Mouse (Mus musculus) hindbrain, embryonic 12.5 days (tissue): ENCODE measurements around the gene Fchsd2. TPM values are rescaled to one million over a fixed set of nuclear protein-coding genes. Genes with fewer than 3 reads are reported as not detected.
A peak's percentile ranks its signal among the peaks of the same experiment; 100 is the strongest.

Source experiments
- ATAC-seq: fragments of 200-750 bp; cut with Nextera tagmentation; 2 replicates; pipeline ENCODE4 v1.8.0; 2017; ENCODE audit warnings: moderate TSS enrichment; ENCODE audit not compliant: low FRiP score
- H3K27ac ChIP-seq: fragments of 300-500 bp; sonication (generic); 2 replicates; pipeline ENCODE4 v1.5.1; 2016; ENCODE audit warnings: mild to moderate bottlenecking
- H3K27me3 ChIP-seq: fragments of 300-500 bp; sonication (generic); 2 replicates; pipeline ENCODE4 v1.6.1; 2016; ENCODE audit warnings: mild to moderate bottlenecking
- H3K36me3 ChIP-seq: fragments of 300-500 bp; sonication (generic); 2 replicates; pipeline ENCODE4 v1.6.1; 2016; ENCODE audit warnings: mild to moderate bottlenecking
- H3K4me1 ChIP-seq: fragments of 300-500 bp; sonication (generic); 2 replicates; pipeline ENCODE4 v1.6.1; 2016
- H3K4me2 ChIP-seq: fragments of 300-500 bp; sonication (generic); replicated peaks from 2 replicates; pipeline ENCODE4 v1.6.1; 2016; ENCODE audit warnings: mild to moderate bottlenecking
- H3K4me3 ChIP-seq: fragments of 300-500 bp; sonication (generic); 2 replicates; pipeline ENCODE4 v1.5.1; 2016; ENCODE audit warnings: mild to moderate bottlenecking
- H3K9ac ChIP-seq: fragments of 300-500 bp; sonication (generic); 2 replicates; pipeline ENCODE4 v1.6.1; 2016; ENCODE audit warnings: mild to moderate bottlenecking, moderate library complexity
- H3K9me3 ChIP-seq: fragments of 300-500 bp; sonication (generic); replicated peaks from 2 replicates; pipeline ENCODE4 v1.6.1; 2016; ENCODE audit warnings: mild to moderate bottlenecking
- WGBS: fragments of 180-500 bp; shearing (Covaris S2); methylation state at CpG from one replicate; pipeline ENCODE4 v1.1.7; 2016; 5-methylcytosine and 5-hydroxymethylcytosine counted together
- polyA plus RNA-seq: library from polyadenylated mRNA; unstranded; fragments of >200 nt; fragmentation: Nextera tagmentation; extraction: Ambion mirVana; gene quantifications from 2 replicates; pipeline ENCODE4 v1.2.1, GENCODE M21; 2016

Gene Fchsd2
- polyA plus RNA-seq, 1 experiment from 2014 or later, result 40.0 TPM

DNA sequence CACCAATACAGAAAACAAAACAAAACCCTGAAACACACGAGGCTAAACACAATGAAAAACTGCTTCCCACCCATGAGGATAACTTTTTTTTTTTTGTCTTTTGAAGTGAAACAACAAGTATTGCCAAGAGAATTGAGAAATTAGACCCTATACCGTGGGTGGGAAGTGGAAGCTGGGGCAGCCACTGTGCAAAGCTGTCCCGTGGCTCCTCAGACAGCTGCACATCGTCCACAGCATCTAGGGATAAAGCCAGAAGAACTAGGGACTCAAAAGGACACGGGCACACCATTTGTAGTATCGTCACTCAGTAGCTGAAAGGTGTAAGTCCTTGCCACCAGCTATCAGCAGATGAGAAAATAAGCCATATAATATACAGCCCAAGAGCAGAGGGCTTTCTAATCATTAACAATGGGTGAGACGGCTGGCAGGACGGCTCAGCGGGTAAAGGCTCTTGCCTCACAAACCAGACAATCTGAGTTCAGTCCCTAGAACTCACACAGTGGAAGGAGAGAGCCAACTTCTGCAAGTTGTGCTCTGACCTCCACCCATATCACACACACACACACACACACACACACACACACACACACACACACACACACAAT lies 9.0 kb upstream of the Fchsd2 start:
- H3K9ac ChIP-seq, result no peak overlapping the region
- no peak overlapping the region for H3K27ac ChIP-seq
- H3K4me3 ChIP-seq, result no peak overlapping the region
- 66% methylated on average over 9 of the region's 9 CpGs for WGBS
- no peaks in the 10 kb centered on the region for H3K36me3 ChIP-seq
- no peak for ATAC-seq
- H3K4me2 ChIP-seq, result no peak overlapping the region
- H3K27me3 ChIP-seq, result no peaks in the 10 kb centered on the region
- peaks cover 9% of the 10 kb centered on the region; the same call in 1 of the 2 replicates for H3K9me3 ChIP-seq
- no peaks in the 10 kb centered on the region for H3K4me1 ChIP-seq

DNA sequence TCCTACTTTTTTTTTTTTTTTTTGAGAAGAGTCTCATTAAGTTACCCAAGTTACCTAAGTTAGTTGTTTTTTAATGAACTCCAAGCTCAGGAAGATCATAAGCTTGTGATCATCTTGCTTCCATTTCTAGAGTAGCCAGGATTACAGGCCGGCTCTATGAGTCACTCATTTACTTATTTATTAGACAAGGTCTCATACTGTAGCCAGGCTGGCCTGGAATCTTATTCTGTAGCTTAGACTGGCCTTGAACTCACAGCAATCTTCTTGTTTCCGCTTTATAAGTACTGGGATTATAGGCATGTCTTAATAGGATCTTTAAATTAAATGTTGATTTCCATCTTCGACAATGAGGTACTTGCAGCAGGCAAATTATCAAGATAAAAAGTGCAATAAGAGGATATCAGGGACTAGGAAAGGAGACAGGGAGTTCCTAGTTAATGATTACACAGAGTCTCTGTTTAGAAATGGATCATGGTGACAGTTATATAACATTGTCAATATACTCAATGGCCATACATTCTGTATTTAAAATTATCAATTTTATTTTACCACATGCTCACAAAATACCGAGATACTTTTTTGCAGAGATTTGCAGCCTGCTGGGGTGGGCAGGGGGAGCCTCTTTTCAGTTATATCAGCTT lies 7.7 kb upstream of the Fchsd2 start:
- 79% methylated on average over 4 of the region's 4 CpGs for WGBS
- H3K4me2 ChIP-seq, result no peak overlapping the region
- no peak for ATAC-seq
- no peak overlapping the region for H3K27ac ChIP-seq
- no peak overlapping the region for H3K4me3 ChIP-seq
- no peaks in the 10 kb centered on the region for H3K4me1 ChIP-seq
- H3K9me3 ChIP-seq, result peaks cover 4% of the 10 kb centered on the region; the same call in 1 of the 2 replicates
- no peak overlapping the region for H3K9ac ChIP-seq
- no peaks in the 10 kb centered on the region for H3K27me3 ChIP-seq
- H3K36me3 ChIP-seq, result no peaks in the 10 kb centered on the region

DNA sequence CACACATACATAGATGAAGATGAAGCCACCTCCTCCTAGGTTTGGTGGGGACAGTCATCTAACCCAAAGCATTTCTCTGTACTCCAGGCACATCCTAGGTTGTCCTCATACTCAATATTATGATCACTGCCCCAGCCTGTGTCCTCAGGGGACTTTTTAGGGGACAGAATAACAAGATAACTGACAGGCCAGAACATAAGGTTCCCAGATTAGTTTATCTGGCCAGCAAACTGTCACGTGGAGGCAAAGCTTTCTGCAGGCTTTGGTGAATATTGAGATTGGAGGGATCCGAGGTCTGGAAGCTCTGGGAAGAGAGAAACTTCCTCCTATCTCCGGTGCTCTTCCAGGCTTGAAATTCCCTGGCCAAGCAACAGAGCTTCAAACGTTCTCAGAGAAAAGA lies 6.9 kb upstream of the Fchsd2 start:
- Histone ChIP-seq H3K4me3 (no peak overlapping the region), H3K4me1 (no peaks in the 10 kb centered on the region), H3K36me3 (no peaks in the 10 kb centered on the region), H3K27ac (no peak overlapping the region), H3K9me3 (peaks cover 2% of the 10 kb centered on the region; the same call in 1 of the 2 replicates), H3K27me3 (no peaks in the 10 kb centered on the region), H3K9ac (no peak overlapping the region), H3K4me2 (no peak overlapping the region)
- no peak for ATAC-seq
- WGBS, result 69% methylated on average over 4 of the region's 4 CpGs

DNA sequence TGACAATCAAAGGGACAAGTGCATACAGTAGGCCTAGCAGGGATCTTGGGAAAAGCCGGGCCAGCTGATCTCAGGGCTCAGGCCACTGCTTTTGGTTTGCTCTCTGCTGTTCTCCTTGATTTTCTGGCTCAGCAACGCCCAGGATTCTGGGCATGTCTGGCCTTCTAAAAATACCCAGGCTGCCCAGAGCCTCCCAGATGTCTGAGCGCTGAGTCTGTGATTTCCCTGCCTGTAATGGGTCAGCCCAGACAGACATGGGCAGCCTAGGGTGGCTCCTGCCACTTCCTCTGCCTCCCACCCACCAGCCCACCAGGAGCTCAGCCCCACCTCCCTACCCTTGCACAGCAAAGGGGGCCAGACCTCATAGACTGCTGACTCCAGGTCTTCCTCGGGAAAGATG lies 4.0 kb upstream of the Fchsd2 start:
- H3K4me2 ChIP-seq, result no peak overlapping the region
- ATAC-seq, result no peak
- WGBS, result 75% methylated on average over 4 of the region's 4 CpGs
- no peak overlapping the region for H3K4me3 ChIP-seq
- H3K27ac ChIP-seq, result no peak overlapping the region
- no peaks in the 10 kb centered on the region for H3K4me1 ChIP-seq
- H3K9me3 ChIP-seq, result no peaks in the 10 kb centered on the region
- no peaks in the 10 kb centered on the region for H3K27me3 ChIP-seq
- H3K9ac ChIP-seq, result no peak overlapping the region
- no peaks in the 10 kb centered on the region for H3K36me3 ChIP-seq

DNA sequence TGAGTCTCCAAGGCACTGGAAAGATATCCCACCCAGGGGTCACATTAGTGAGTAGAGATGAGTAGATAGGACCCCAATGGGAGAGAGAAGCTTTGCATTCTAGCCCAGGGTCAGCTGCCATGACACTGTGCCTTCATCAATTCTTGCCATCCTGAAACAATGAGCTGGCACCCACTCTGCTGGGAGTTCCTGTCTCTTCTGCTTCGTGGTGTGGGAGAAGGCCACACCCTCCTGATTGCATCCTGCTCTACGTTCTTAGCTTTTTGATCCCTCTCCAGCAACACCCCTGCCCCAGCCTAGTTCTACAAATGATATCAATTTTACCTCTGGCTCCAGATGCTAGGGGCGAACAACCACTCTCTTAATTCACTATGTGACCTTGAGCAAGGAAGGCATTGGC lies 3.4 kb upstream of the Fchsd2 start:
- 79% methylated on average over 3 of the region's 3 CpGs for WGBS
- H3K27ac ChIP-seq, result no peak overlapping the region
- ATAC-seq, result no peak
- no peak overlapping the region for H3K4me3 ChIP-seq
- no peaks in the 10 kb centered on the region for H3K36me3 ChIP-seq
- H3K9me3 ChIP-seq, result no peaks in the 10 kb centered on the region
- no peaks in the 10 kb centered on the region for H3K27me3 ChIP-seq
- no peaks in the 10 kb centered on the region for H3K4me1 ChIP-seq
- H3K9ac ChIP-seq, result no peak overlapping the region
- H3K4me2 ChIP-seq, result no peak overlapping the region

DNA sequence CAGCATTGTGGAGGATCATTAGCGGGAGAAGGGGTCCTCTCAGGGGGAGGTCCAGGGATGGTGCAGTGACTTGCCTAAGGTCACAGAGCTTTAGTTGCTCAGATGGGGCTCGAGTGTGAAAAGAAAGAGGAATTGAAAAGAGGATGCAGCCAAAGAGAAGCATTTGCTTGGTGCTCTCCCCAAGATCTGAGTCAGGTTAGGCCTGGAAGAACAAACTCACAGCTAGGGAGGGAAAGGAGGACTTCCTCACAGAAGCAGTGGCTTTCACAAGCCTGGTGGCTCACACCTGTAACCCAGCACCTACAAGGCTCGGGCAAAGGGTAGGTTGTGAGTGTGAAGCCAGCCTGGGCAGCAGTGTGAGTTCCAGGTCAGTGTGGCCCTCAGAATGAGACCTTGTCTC lies 568 bp downstream of the Fchsd2 start:
- no peaks in the 10 kb centered on the region for H3K9me3 ChIP-seq

DNA sequence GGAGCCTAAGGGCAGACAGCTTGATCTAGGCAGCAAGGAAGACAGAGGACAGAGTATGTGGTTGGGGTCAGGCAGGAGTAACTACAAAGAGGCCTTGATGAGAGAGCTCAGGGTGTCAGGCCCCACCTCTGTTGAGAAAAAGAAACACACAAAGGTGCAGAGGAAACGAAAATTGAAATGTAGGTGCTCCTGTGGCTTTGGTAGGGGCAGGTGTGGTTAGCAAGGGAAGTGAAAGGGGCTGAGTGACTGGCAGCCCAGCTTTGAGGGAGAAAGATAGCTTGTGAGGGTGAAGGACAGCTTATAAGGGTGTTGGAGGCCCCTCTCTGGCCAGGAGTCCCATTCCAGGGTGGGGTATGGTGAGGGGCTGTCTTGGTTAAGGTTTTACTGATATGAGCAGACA lies 2.1 kb downstream of the Fchsd2 start:
- no peaks in the 10 kb centered on the region for H3K36me3 ChIP-seq
- H3K27ac ChIP-seq, result no peak overlapping the region
- H3K4me3 ChIP-seq, result no peak overlapping the region
- H3K9me3 ChIP-seq, result no peaks in the 10 kb centered on the region
- 60% methylated on average over 1 of the region's 1 CpGs for WGBS
- H3K4me2 ChIP-seq, result no peak overlapping the region
- H3K9ac ChIP-seq, result no peak overlapping the region
- no peaks in the 10 kb centered on the region for H3K4me1 ChIP-seq
- no peaks in the 10 kb centered on the region for H3K27me3 ChIP-seq
- ATAC-seq, result no peak

More for the DNA sequence above, 568 bp downstream of the Fchsd2 start:
- Histone ChIP-seq H3K4me3 (no peak overlapping the region), H3K4me1 (no peaks in the 10 kb centered on the region), H3K9ac (no peak overlapping the region), H3K36me3 (no peaks in the 10 kb centered on the region), H3K27me3 (no peaks in the 10 kb centered on the region), H3K4me2 (no peak overlapping the region), H3K27ac (no peak overlapping the region)
- ATAC-seq, result no peak
- WGBS, result 69% methylated on average over 3 of the region's 3 CpGs

DNA sequence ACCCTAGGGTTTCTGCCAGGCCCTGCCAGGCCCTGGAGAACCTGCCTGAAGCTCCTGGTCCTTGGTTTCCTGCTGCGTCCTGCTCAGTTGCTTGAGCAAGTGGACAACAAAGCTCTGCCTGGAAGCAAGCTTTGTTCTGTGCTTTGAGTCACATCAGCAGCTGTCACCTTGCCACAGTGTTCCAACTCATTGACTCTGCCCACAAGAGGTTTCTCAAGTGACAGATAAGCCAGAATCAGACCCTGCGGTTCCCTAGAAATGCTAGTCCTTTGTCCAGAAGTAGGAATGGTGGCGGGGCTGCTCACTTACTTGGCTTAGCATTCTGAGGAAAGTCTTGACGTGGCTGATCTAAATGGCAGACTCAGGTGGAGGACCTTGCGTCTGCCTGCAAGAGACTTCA lies 2.9 kb downstream of the Fchsd2 start:
- H3K4me2 ChIP-seq, result no peak overlapping the region
- no peak overlapping the region for H3K9ac ChIP-seq
- H3K27me3 ChIP-seq, result no peaks in the 10 kb centered on the region
- no peak overlapping the region for H3K4me3 ChIP-seq
- no peaks in the 10 kb centered on the region for H3K4me1 ChIP-seq
- H3K27ac ChIP-seq, result no peak overlapping the region
- H3K36me3 ChIP-seq, result no peaks in the 10 kb centered on the region
- 72% methylated on average over 5 of the region's 5 CpGs for WGBS
- no peaks in the 10 kb centered on the region for H3K9me3 ChIP-seq
- ATAC-seq, result no peak

DNA sequence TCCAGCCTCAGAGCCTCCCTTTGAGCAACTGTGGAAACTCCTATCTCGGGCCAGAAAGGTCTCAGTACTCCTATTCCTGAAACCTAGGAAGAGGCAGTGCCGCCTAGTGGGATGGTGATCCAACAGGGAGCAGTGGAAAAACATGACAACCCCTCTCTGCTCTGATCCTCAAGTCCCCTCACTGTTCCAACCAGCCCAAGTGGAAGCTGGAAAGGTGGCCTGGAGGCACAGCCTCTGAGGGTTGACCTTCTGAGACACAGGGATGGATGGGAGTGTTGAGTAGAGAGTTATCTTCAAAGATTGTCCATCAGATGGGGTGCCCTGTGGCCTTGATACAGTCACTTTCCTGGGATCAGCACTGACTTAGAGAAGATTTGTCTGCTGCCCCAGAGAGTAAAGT lies 3.9 kb downstream of the Fchsd2 start:
- Histone ChIP-seq H3K4me3 (no peak overlapping the region), H3K27me3 (no peaks in the 10 kb centered on the region), H3K4me1 (no peaks in the 10 kb centered on the region; the same call in 1 of the 2 replicates), H3K27ac (no peak overlapping the region), H3K4me2 (no peak overlapping the region), H3K9ac (no peak overlapping the region), H3K36me3 (no peaks in the 10 kb centered on the region), H3K9me3 (no peaks in the 10 kb centered on the region)
- ATAC-seq, result no peak
- 90% methylated on average over 2 of the region's 2 CpGs for WGBS

DNA sequence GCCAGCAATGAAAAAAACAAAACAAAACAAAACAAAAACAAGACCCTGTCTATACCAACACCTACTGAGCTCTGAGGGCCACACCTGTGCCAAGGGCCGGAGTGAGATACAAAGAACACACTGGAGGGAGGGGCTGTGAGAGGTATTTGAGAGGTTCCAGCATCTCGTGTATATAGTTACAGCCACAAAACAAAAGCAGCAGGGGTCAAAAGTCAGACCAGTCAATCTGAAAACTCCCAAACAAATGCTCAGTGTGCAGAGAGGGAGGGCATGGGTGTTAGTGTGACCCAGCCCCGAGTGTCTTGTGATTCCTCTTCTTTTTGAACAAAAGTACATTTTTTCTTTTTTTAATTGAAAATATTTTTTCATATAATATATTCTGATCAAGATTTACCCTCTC lies 4.4 kb downstream of the Fchsd2 start:
- Histone ChIP-seq H3K36me3 (no peaks in the 10 kb centered on the region), H3K27ac (no peak overlapping the region), H3K9me3 (no peaks in the 10 kb centered on the region), H3K9ac (no peak overlapping the region), H3K4me3 (no peak overlapping the region), H3K4me2 (no peak overlapping the region), H3K27me3 (no peaks in the 10 kb centered on the region), H3K4me1 (no peaks in the 10 kb centered on the region; the same call in 1 of the 2 replicates)
- no peak for ATAC-seq
- 30% methylated on average over 3 of the region's 3 CpGs for WGBS

DNA sequence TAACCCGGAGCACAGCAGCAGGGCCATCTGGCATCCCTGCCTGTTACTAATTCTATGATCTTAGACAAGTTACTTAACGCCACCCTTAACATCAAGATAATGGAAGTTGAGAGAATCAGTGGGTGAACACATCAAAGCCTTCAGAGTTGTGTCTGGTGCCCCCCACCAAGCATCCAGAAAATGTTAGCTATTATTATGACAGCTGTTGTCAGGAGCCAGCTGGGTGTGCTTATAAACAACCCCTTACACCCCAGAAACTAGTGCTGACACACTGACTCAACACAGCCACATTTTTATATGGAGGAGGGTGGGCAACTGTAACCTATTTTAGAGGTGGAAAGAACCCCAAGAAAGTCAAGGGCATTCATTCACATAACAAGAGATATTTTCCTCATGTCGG lies 7.3 kb downstream of the Fchsd2 start:
- 71% methylated on average over 3 of the region's 3 CpGs for WGBS
- no peak overlapping the region for H3K4me2 ChIP-seq
- no peaks in the 10 kb centered on the region for H3K9me3 ChIP-seq
- H3K27ac ChIP-seq, result no peak overlapping the region
- no peak overlapping the region for H3K4me3 ChIP-seq
- no peak for ATAC-seq
- no peak overlapping the region for H3K9ac ChIP-seq
- peaks cover 2% of the 10 kb centered on the region; the same call in 1 of the 2 replicates for H3K4me1 ChIP-seq
- no peaks in the 10 kb centered on the region for H3K27me3 ChIP-seq
- H3K36me3 ChIP-seq, result no peaks in the 10 kb centered on the region

DNA sequence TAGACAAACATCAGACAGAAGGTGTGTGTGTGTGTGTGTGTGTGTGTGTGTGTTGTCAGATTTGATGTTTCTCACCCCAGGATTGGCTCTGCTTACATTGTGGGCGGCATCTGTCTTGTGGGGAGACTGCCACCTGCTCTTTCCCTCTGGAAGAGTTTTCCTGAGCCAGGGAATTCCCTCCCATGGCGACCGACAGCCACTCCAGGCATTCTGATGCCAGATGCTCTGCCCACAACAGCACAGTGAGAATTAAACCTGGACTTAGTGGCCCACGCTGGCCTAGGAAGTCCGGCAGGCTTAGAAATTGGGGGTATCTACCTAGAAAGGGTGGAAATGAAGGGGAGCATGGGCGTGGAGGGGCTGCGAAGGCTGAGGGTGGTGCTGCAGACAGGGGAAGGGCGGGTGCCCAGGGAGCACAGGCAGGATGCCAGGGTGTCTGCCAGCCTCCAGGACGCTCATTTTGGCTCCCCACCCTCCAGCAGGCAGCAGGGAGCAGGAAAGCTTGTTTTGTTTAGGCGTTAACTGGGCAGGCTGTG lies 8.6 kb downstream of the Fchsd2 start:
- Histone ChIP-seq H3K9me3 (no peaks in the 10 kb centered on the region), H3K27ac (peak overlapping the region; percentile 52; the same call in 1 of the 2 replicates)

DNA sequence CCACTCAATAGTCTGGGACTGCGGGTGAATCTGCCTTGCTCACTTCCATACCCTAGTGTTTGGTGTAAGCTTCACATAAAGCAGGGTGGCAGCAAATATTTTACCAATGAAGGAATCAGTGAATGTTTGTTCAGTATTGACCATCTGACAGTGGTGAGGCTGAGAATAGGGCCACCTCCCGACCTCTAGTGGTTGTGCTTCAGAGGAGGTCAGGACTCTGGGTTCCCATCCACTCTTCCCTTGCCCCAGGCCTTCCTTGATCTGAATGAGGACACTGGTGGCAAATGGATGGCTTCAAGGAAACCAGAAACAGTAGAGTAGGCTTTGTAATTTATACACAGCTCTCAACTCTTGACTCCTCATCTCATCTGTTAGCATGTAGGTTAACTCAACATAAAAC lies 14.0 kb downstream of the Fchsd2 start:
- Histone ChIP-seq H3K4me2 (no peak overlapping the region), H3K27ac (no peak overlapping the region), H3K9me3 (no peaks in the 10 kb centered on the region), H3K4me3 (no peak overlapping the region), H3K36me3 (peaks cover 10% of the 10 kb centered on the region), H3K27me3 (no peaks in the 10 kb centered on the region), H3K9ac (no peak overlapping the region), H3K4me1 (peaks cover 14% of the 10 kb centered on the region)
- 73% methylated on average over 2 of the region's 2 CpGs for WGBS
- ATAC-seq, result no peak

More for the DNA sequence above, 8.6 kb downstream of the Fchsd2 start:
- Histone ChIP-seq H3K4me3 (no peak overlapping the region), H3K4me2 (no peak overlapping the region), H3K36me3 (no peaks in the 10 kb centered on the region), H3K27me3 (no peaks in the 10 kb centered on the region), H3K9ac (0 out of 2 replicates have a peak overlapping the region, but pooled peaks have one; percentile 8), H3K4me1 (peaks cover 2% of the 10 kb centered on the region; the same call in 1 of the 2 replicates)
- 44% methylated on average over 10 of the region's 10 CpGs for WGBS
- ATAC-seq, result 0 out of 2 replicates have a peak, but pooled peaks have one; percentile 29
